Mouse (Mus musculus): ENCODE results near the gene Zfp672. TPM values are rescaled to one million over a fixed set of nuclear protein-coding genes. Genes with fewer than 3 reads are reported as not detected.
A peak's percentile ranks its signal among the peaks of the same experiment; 100 is the strongest.

Zfp672 gene
- polyA plus RNA-seq, 1 experiment: 30.6 TPM

DNA sequence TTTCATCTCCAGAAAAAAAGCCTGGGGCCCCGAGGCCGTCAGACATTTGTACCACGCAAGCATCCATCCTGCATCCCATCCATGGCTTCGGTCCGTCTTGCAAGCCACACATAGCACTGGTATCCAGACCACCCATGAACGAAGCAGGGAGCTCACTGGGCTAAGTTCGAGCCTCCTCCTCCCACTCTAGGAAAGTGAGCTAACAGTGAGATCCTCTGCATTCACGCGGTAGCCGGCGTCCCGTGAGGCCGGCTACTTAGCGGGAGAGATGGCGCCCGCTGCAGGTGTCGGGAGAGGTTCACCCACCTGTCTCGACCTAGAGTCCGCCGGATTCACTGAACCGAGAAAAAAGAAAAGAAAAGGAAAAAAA, 248 bp downstream of the Zfp672 start:
- peak overlapping the region; percentile 83 for H3K4me3 ChIP-seq (replicated peaks; ENCODE audit: extremely low read depth, low read depth, low read length)
- no peak for TF ChIP-seq POLR2A (IDR thresholded peaks at IDR 0.05; ENCODE audit: borderline replicate concordance, extremely low read depth, low read depth, low read length)
- TF ChIP-seq CTCF (IDR thresholded peaks at IDR 0.05; ENCODE audit: insufficient read depth, low read length): no peak
- WGBS: under 1% methylated on average over 21 of the region's 21 CpGs
- peaks cover 2% of the 10 kb centered on the region for H3K4me1 ChIP-seq (ENCODE audit: control insufficient read depth, insufficient read depth, low read length)
- no peak for DNase-seq

DNA sequence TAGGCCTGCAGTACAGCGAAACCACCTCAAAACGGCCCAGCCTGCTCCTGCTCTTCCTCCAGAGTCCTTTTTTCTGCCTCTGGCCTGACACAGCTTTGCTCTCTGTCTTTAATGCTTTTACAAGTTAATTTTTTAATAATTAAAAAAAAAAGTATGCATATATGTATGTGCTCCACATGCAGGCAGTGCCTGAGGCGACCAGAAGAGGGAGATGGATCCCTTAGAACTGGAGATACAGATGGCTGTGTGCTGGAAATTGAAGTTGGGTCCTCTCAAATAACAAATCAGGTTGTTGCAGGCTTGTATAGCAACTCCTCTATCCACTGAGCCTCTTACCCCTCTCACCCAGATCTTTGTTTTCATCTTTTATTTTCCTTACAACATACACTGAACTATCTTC, 3.4 kb downstream of the Zfp672 start:
- Histone ChIP-seq H3K4me3 (replicated peaks; ENCODE audit: extremely low read depth, low read depth, low read length) (no peak overlapping the region), H3K4me1 (ENCODE audit: control insufficient read depth, insufficient read depth, low read length) (peaks cover 7% of the 10 kb centered on the region)
- 97% methylated on average over 3 of the region's 3 CpGs for WGBS
- DNase-seq: no peak
- TF ChIP-seq CTCF (IDR thresholded peaks at IDR 0.05; ENCODE audit: insufficient read depth, low read length) (no peak), POLR2A (IDR thresholded peaks at IDR 0.05; ENCODE audit: borderline replicate concordance, extremely low read depth, low read depth, low read length) (no peak)

DNA sequence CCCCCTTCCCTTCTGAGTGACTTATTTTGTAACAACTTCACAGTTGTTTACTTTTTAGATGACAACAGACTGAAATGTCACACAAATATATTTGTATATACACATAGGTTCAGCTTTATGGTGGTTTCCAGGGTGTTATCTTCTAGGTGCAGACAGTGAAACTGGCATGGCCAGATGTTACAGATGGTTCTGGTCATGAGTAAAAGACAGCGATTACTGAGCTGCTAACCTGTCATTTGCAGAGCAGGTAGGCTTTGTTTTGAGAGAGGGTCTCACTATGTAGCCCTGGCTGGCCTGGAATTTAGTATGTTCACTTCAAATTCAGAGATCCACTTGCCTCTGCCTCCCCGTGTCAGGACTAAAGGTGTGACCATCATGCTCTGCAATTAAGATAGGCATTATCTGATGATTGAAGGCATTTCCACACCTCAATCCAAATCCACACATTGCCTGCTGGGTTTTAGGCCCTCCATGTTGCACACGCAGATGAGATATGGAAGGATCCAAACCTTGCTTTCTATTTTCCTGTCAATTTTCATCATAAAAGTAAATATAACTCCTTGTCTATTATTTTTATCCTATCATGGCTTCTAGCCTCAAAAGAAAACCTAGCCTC, 5.4 kb downstream of the Zfp672 start:
- H3K4me1 ChIP-seq (ENCODE audit: control insufficient read depth, insufficient read depth, low read length): peaks cover 7% of the 10 kb centered on the region
- no peak for DNase-seq
- TF ChIP-seq POLR2A (IDR thresholded peaks at IDR 0.05; ENCODE audit: borderline replicate concordance, extremely low read depth, low read depth, low read length) (no peak), CTCF (IDR thresholded peaks at IDR 0.05; ENCODE audit: insufficient read depth, low read length) (no peak)
- H3K4me3 ChIP-seq (replicated peaks; ENCODE audit: extremely low read depth, low read depth, low read length): no peak overlapping the region
- 77% methylated on average over 3 of the region's 3 CpGs for WGBS

DNA sequence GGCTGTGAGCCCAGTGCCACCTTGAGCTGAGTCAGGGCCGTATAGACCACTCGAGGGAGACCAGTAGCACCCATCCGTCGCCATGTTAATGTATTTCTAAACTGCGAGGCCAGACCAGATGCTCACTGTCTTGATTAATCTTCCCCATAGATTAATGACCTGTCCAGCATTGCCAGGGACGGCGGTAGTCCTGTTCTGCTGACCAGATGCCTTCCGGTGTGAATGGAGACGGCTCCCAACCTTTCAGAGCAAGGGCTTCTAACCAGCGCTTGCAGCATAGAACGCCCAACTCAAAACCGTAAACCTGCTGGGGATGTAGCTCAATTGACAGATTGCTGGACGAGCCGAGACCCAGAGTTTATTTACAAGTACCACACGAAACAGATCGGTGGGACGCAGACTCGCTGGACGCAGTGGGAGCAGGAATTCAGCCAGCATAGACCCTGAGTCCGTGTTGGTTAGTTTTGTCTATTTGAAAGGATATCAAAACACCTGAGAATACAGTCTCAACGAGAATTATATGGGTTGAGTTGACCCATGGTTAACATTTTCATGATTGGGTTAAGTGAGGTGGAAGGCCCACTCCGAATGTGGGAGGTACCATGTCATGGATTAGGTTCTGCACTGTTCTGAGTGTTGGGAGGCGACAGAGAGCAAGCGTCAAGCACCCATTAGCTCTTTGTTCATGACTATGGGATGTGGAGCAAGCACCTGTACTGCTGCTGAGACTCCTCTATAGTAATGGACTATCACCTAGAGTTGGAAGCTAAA, 6.4 kb downstream of the Zfp672 start:
- 7% methylated on average over 24 of the region's 24 CpGs for whole genome bisulfite sequencing

DNA sequence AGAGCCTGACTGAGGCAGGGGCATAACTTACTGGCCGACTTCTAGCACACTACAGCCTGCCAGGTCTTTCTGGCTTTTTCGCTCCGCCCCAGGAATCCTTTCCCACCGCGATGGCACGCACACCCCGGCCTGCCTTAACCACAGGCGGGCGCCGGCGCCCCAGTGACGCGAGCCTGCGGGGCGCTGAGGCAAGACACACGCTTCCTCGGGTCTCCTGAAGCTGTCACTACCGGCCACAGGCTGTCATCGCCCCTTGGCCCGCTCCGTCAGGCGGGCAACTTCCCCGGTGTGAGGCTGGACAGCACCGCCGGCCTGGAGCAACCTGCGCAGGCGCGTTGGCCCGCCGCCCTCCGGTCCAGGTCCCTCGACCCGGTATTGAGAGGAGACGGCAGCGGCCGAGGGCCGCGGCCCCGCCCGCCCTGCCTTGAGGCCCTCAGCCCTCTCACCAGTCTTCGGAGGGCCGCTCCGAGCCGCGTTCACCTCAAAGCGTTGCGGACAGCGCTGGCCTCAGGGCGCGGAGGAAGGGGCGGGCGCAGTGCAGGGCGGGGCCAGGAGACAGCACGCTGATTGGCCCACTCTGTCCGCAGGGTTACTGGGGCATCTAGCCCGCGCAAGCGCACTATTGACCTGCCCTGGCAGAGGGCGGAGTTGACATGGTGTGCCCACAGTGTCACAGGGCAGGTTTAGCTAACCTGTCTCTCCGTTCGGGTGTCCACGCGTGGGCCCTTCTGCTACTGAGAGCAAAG, 7.1 kb downstream of the Zfp672 start:
- DNase-seq: peak; percentile 97
- TF ChIP-seq CTCF (IDR thresholded peaks at IDR 0.05; ENCODE audit: insufficient read depth, low read length): no peak
- TF ChIP-seq POLR2A (IDR thresholded peaks at IDR 0.05; ENCODE audit: borderline replicate concordance, extremely low read depth, low read depth, low read length): peak; percentile 94
- peaks cover 5% of the 10 kb centered on the region; the same call in 1 of the 2 replicates for H3K4me1 ChIP-seq (ENCODE audit: control insufficient read depth, insufficient read depth, low read length)
- under 1% methylated on average over 62 of the region's 63 CpGs for WGBS
- peak overlapping the region; percentile 79 for H3K4me3 ChIP-seq (replicated peaks; ENCODE audit: extremely low read depth, low read depth, low read length)

More for the DNA sequence above, 6.4 kb downstream of the Zfp672 start:
- DNase-seq: no peak
- TF ChIP-seq POLR2A (IDR thresholded peaks at IDR 0.05; ENCODE audit: borderline replicate concordance, extremely low read depth, low read depth, low read length) (no peak), CTCF (IDR thresholded peaks at IDR 0.05; ENCODE audit: insufficient read depth, low read length) (no peak)
- H3K4me3 ChIP-seq (replicated peaks; ENCODE audit: extremely low read depth, low read depth, low read length): peak overlapping the region; percentile 73
- H3K4me1 ChIP-seq (ENCODE audit: control insufficient read depth, insufficient read depth, low read length): peaks cover 5% of the 10 kb centered on the region; the same call in 1 of the 2 replicates

DNA sequence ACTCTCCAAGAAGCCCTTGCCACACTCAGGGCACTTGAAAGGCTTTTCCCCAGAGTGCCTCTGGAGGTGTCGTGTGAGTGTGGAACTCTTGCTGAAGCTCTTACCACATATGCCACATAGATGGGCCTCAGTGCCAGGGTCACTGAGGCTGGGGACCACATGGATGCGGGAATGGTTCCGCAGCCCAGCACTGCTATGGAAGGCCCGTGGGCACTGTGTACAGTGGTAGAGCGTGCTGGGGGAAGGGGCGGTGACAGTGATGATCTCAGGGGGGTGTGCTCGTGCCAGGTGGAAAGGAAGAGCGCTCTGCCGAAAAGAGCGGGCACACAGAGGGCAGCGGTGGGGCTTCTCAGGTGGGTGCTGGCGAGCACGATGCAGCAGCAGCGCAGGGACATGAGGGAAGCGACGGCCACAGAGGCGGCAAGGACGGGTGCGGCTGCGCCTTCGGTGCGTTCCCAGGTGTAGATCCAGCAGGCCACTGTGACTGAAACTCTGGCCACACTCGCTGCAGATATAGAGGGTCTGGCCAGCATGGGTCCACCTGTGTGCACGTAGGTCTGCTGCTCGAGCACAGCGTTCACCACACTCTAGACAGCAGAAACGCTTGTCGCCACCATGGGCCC, 13.3 kb downstream of the Zfp672 start:
- Histone ChIP-seq H3K4me3 (replicated peaks; ENCODE audit: extremely low read depth, low read depth, low read length) (no peak overlapping the region), H3K4me1 (ENCODE audit: control insufficient read depth, insufficient read depth, low read length) (no peaks in the 10 kb centered on the region)
- 77% methylated on average over 28 of the region's 28 CpGs for WGBS
- no peak for DNase-seq
- TF ChIP-seq POLR2A (IDR thresholded peaks at IDR 0.05; ENCODE audit: borderline replicate concordance, extremely low read depth, low read depth, low read length): peak; percentile 20; the same call in 1 of the 2 replicates
- TF ChIP-seq CTCF (IDR thresholded peaks at IDR 0.05; ENCODE audit: insufficient read depth, low read length): no peak

DNA sequence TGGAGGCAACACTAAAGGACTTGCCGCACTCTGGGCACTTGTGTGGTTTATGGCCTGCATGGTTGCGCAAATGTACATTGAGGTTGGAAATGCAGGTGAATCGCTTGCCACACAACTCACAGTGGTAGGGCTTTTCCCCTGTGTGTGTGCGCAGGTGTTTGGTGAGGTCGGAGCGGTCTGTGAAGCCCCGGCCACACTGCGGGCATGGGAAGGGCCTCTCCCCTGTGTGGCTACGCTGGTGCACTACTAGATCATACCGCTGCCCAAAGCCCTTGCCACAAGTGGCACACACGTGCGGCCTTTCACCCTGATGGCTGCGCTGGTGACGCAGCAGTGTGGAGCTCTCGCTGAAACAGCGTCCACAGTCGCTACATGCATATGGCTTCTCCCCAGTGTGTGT, 13.8 kb downstream of the Zfp672 start:
- TF ChIP-seq CTCF (IDR thresholded peaks at IDR 0.05; ENCODE audit: insufficient read depth, low read length) (no peak), POLR2A (IDR thresholded peaks at IDR 0.05; ENCODE audit: borderline replicate concordance, extremely low read depth, low read depth, low read length) (peak; percentile 28; the same call in 1 of the 2 replicates)
- Histone ChIP-seq H3K4me3 (replicated peaks; ENCODE audit: extremely low read depth, low read depth, low read length) (no peak overlapping the region), H3K4me1 (ENCODE audit: control insufficient read depth, insufficient read depth, low read length) (no peaks in the 10 kb centered on the region)
- 82% methylated on average over 17 of the region's 17 CpGs for WGBS
- no peak for DNase-seq

DNA sequence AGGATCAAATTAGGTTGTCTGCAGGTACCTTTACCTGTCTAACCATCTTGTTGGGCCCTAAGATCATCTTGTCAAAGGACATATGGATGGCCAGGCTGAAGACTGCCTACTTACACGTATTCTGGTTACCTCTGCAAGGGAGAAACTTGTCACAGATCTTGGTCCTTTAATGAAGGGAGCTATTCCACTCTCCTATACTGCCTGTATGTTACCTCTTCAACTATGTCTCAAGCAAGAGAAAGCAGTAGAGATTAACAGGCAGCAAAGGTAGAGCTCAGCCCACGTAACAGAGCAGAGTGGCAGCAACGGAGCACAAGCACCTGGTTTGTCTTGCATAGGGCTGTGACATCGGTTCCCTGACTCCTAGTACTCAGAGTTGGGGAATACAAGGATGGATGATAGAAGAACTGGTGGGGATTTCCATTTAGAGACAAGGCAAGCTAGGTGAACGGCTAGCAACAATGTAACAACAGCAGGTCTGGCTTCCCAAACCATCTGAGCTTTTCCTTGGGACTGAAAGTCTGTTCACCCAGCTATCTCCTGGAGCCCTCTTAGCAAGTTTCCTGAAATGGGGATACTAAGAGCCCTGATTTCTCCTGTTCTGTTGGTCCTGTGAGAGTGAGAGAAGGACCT, 14.5 kb downstream of the Zfp672 start:
- TF ChIP-seq POLR2A (IDR thresholded peaks at IDR 0.05; ENCODE audit: borderline replicate concordance, extremely low read depth, low read depth, low read length) (no peak), CTCF (IDR thresholded peaks at IDR 0.05; ENCODE audit: insufficient read depth, low read length) (no peak)
- WGBS: 94% methylated on average over 5 of the region's 5 CpGs
- Histone ChIP-seq H3K4me3 (replicated peaks; ENCODE audit: extremely low read depth, low read depth, low read length) (no peak overlapping the region), H3K4me1 (ENCODE audit: control insufficient read depth, insufficient read depth, low read length) (no peaks in the 10 kb centered on the region)
- no peak for DNase-seq

DNA sequence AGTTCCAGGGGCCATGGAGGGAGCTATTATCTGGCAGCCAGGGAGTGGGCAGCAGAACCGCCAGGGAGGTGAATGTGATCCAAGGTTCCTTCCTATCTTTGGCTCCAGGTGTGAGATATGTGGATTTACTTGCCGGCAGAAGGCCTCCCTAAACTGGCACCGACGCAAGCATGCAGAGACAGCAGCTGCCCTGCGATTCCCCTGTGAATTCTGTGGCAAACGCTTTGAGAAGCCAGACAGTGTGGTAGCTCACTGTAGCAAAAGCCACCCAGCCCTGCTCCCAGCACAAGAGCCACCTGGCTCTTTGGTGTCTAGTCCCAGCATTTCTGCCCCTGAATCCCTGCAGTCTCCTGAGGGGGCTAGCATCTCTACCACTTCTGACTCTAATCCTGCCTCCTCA, 16.1 kb downstream of the Zfp672 start:
- WGBS: 86% methylated on average over 6 of the region's 6 CpGs
- TF ChIP-seq CTCF (IDR thresholded peaks at IDR 0.05; ENCODE audit: insufficient read depth, low read length): no peak
- TF ChIP-seq POLR2A (IDR thresholded peaks at IDR 0.05; ENCODE audit: borderline replicate concordance, extremely low read depth, low read depth, low read length): no peak
- Histone ChIP-seq H3K4me3 (replicated peaks; ENCODE audit: extremely low read depth, low read depth, low read length) (no peak overlapping the region), H3K4me1 (ENCODE audit: control insufficient read depth, insufficient read depth, low read length) (no peaks in the 10 kb centered on the region)
- DNase-seq: no peak
